Mouse (Mus musculus) ovary, postnatal 14 days (tissue): Measurements from ENCODE around the gene Gm6020.
"Not testable (repeated sequence)": the region's sequence is repeated elsewhere in the genome, so short reads cannot be mapped to it uniquely, and the experiment has no call there.

Source experiments
- DNase-seq: peaks from one replicate; pipeline ENCODE4 v3.0.0; 2022; ENCODE audit warnings: low spot score

Gene Gm6020

GRCm38 (mm10) chr19:61183590-61183989, at the start of gene Gm6020:
Gene Gm6020 (plus strand): TSS chr19:61183890.
- DNase-seq = not testable (repeated sequence)

GRCm38 (mm10) chr19:61138655-61139054, 45.0 kb upstream of the Gm6020 start:
- DNase-seq = no peak

- peak; percentile 61 for DNase-seq
Measured at GRCm38 (mm10) chr19:61140342-61141206, 43.1 kb upstream of the Gm6020 start, which contains the start of gene Zfp950. Gene Zfp950 (minus strand): TSS chr19:61140840.

GRCm38 (mm10) chr19:61141299-61141698, 42.4 kb upstream of the Gm6020 start:
- DNase-seq = no peak

- DNase-seq = no peak
Measured at GRCm38 (mm10) chr19:61151372-61151700, 32.4 kb upstream of the Gm6020 start.

- peak; percentile 9 for DNase-seq
Measured at GRCm38 (mm10) chr19:61151701-61152420, 31.8 kb upstream of the Gm6020 start.

- DNase-seq = no peak
Measured at GRCm38 (mm10) chr19:61175756-61176324, 7.8 kb upstream of the Gm6020 start, which contains the start of gene Gm7102. Gene Gm7102 (minus strand): TSS chr19:61176309.

GRCm38 (mm10) chr19:61199316-61199715, 15.6 kb downstream of the Gm6020 start:
- DNase-seq = peak; percentile 84

- no peak for DNase-seq
Measured at GRCm38 (mm10) chr19:61199836-61200235, 16.1 kb downstream of the Gm6020 start.

- DNase-seq = not testable (repeated sequence)
Measured at GRCm38 (mm10) chr19:61207506-61207905, 23.8 kb downstream of the Gm6020 start.

GRCm38 (mm10) chr19:61223706-61224328, 40.1 kb downstream of the Gm6020 start:
- no peak for DNase-seq

- no peak for DNase-seq
Measured at GRCm38 (mm10) chr19:61224678-61225525, 41.2 kb downstream of the Gm6020 start.

GRCm38 (mm10) chr19:61225526-61226400, 42.1 kb downstream of the Gm6020 start:
- peak; percentile 85 for DNase-seq

- peak; percentile 70 for DNase-seq
Measured at GRCm38 (mm10) chr19:61226401-61226927, 42.8 kb downstream of the Gm6020 start.

- DNase-seq = peak; percentile 90
Measured at GRCm38 (mm10) chr19:61226928-61227854, 43.5 kb downstream of the Gm6020 start.

GRCm38 (mm10) chr19:61227941-61228701, 44.4 kb downstream of the Gm6020 start, which contains the start of gene Csf2ra:
Gene Csf2ra (minus strand): TSS chr19:61228429.
- no peak for DNase-seq
